Mouse (Mus musculus) testis, adult 2 months (tissue): ENCODE data around the gene Zfp46.

ENCODE experiments used
- CTCF ChIP-seq: fragments of 200-500 bp; IDR thresholded peaks from 2 replicates; pipeline ENCODE4 v1.5.1; 2012; ENCODE audit warnings: low read depth, mild to moderate bottlenecking, inconsistent platforms, low read length, moderate library complexity; ENCODE audit not compliant: control insufficient read depth, insufficient read depth, insufficient replicate concordance
- POLR2A ChIP-seq: fragments of 200-500 bp; IDR thresholded peaks from 2 replicates; pipeline ENCODE4 v1.6.1; 2012; ENCODE audit warnings: low read depth, mild to moderate bottlenecking, inconsistent platforms, low read length, moderate library complexity; ENCODE audit not compliant: control insufficient read depth

GRCm38 (mm10) chr4:136247386-136247728, 37.1 kb upstream of the Zfp46 start:
- TF ChIP-seq POLR2A: no peak
- no peak for TF ChIP-seq CTCF
